Mouse (Mus musculus): ENCODE measurements around the gene Lhfpl2. TPM values are rescaled to one million over a fixed set of nuclear protein-coding genes. Genes with fewer than 3 reads are reported as not detected.
A peak's percentile ranks its signal among the peaks of the same experiment; 100 is the strongest.

Lhfpl2 gene
- polyA plus RNA-seq, 1 experiment from 2014 or later = 10.2 TPM

DNA sequence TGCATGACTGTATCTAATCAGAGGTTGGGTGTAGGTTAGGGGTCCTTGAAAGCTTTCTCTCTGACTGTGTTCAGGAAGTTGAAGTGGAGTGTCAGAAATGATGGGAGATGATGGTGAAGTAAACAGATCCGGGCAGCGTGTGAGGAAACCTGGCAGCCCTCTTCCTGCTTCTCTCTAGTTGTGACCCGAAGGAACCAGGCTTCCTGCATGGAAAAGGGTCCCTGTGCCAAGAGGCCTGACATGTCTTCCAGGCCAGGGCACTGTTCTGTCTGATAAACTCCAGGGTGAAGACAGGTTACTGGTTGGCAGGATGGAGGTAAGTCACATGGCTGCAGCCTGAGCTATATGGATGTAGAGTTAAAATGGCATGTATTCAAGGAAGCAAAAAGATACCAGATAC, 13.3 kb downstream of the Lhfpl2 start:
- 79% methylated on average over 3 of the region's 3 CpGs for WGBS
- Histone ChIP-seq H3K9ac (ENCODE audit: low read depth, low read length) (no peak overlapping the region), H3K4me1 (replicated peaks; ENCODE audit: control insufficient read depth, insufficient read depth, low read length) (0 out of 2 replicates have a peak, but pooled peaks cover 4% of the 10 kb centered on the region), H3K27ac (ENCODE audit: low read depth, low read length) (no peak overlapping the region), H3K27me3 (replicated peaks; ENCODE audit: control insufficient read depth, insufficient read depth, low read length) (no peaks in the 10 kb centered on the region), H3K4me3 (ENCODE audit: low read depth, low read length) (no peak overlapping the region), H3K9me3 (ENCODE audit: control insufficient read depth) (no peaks in the 10 kb centered on the region), H3K4me2 (replicated peaks; ENCODE audit: low read depth) (no peak overlapping the region), H3K36me3 (ENCODE audit: control insufficient read depth, insufficient read depth) (no peaks in the 10 kb centered on the region; the same call in 1 of the 2 replicates)
- no peak for TF ChIP-seq CTCF (IDR thresholded peaks at IDR 0.05; ENCODE audit: low read depth)
- ATAC-seq = no peak

GRCm38 (mm10) chr13:94073046-94073715, 15.6 kb downstream of the Lhfpl2 start:
- no peak for TF ChIP-seq CTCF (IDR thresholded peaks at IDR 0.05; ENCODE audit: low read depth)
- Histone ChIP-seq H3K27me3 (replicated peaks; ENCODE audit: control insufficient read depth, insufficient read depth, low read length) (no peaks in the 10 kb centered on the region), H3K4me2 (replicated peaks; ENCODE audit: low read depth) (no peak overlapping the region), H3K4me3 (ENCODE audit: low read depth, low read length) (no peak overlapping the region), H3K9me3 (ENCODE audit: control insufficient read depth) (no peaks in the 10 kb centered on the region), H3K9ac (ENCODE audit: low read depth, low read length) (no peak overlapping the region), H3K27ac (ENCODE audit: low read depth, low read length) (0 out of 2 replicates have a peak overlapping the region, but pooled peaks have one; percentile 24), H3K36me3 (ENCODE audit: control insufficient read depth, insufficient read depth) (no peaks in the 10 kb centered on the region; the same call in 1 of the 2 replicates), H3K4me1 (replicated peaks; ENCODE audit: control insufficient read depth, insufficient read depth, low read length) (0 out of 2 replicates have a peak, but pooled peaks cover 4% of the 10 kb centered on the region)
- peak; percentile 43; the same call in 1 of the 2 replicates for ATAC-seq
- 28% methylated on average over 9 of the region's 9 CpGs for WGBS

- Histone ChIP-seq H3K4me2 (replicated peaks; ENCODE audit: low read depth) (no peak overlapping the region), H3K27ac (ENCODE audit: low read depth, low read length) (no peak overlapping the region), H3K4me1 (replicated peaks; ENCODE audit: control insufficient read depth, insufficient read depth, low read length) (0 out of 2 replicates have a peak, but pooled peaks cover 4% of the 10 kb centered on the region), H3K9ac (ENCODE audit: low read depth, low read length) (no peak overlapping the region), H3K9me3 (ENCODE audit: control insufficient read depth) (no peaks in the 10 kb centered on the region), H3K4me3 (ENCODE audit: low read depth, low read length) (no peak overlapping the region), H3K27me3 (replicated peaks; ENCODE audit: control insufficient read depth, insufficient read depth, low read length) (no peaks in the 10 kb centered on the region), H3K36me3 (ENCODE audit: control insufficient read depth, insufficient read depth) (no peaks in the 10 kb centered on the region; the same call in 1 of the 2 replicates)
- WGBS = 65% methylated on average over 5 of the region's 5 CpGs
- no peak for ATAC-seq
- no peak for TF ChIP-seq CTCF (IDR thresholded peaks at IDR 0.05; ENCODE audit: low read depth)
Measured at GRCm38 (mm10) chr13:94073716-94074115, 16.1 kb downstream of the Lhfpl2 start.

- H3K27ac ChIP-seq (ENCODE audit: low read depth, low read length) = no peak overlapping the region
- ATAC-seq = no peak
- 52% methylated on average over 1 of the region's 1 CpGs for WGBS
Measured at GRCm38 (mm10) chr13:94075181-94075580, 17.6 kb downstream of the Lhfpl2 start.

DNA sequence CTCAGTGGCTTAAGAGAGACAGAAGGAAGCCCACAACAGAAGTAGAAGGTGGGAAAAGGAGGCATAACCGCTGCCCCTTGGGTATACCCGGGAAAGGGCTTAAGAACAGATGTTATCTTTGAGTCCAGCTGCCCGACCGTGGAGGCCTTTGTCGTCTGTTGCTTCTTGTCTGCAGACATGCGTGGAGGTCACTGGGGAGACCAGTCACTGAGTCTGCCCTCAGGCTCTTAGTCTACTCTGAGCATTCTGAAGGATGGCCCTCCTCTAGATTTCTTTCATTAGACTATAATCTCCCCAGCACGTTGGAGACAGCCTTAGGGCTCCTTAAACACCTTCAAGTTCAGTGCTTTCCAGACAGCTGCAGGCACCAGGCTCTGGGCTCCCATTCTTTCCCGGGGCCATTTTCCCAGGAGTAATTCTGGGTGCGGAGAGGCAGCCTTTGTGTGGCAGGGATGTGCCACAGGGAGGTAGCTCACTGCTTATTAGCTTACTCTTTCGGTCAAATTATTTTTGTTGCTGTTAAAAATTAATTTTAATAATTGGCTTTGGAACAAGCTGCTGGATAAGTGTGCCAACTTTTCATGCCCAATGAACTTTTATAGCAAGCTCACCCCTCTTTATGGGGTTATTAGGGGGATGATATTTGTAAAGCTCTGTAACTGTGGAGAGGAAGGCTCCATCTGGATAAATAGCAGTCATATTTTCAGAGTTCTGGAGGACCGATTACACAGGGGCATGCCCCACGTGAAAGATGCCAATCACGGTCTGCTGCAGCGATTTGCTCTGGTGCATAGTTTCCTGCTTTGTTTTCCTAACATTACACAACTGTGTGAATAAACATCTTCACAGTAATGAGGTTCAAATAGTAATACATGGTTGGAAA, 19.8 kb downstream of the Lhfpl2 start:
- Histone ChIP-seq H3K36me3 (ENCODE audit: control insufficient read depth, insufficient read depth) (no peaks in the 10 kb centered on the region; the same call in 1 of the 2 replicates), H3K27ac (ENCODE audit: low read depth, low read length) (no peak overlapping the region), H3K9me3 (ENCODE audit: control insufficient read depth) (0 out of 2 replicates have a peak, but pooled peaks cover 5% of the 10 kb centered on the region), H3K27me3 (replicated peaks; ENCODE audit: control insufficient read depth, insufficient read depth, low read length) (no peaks in the 10 kb centered on the region), H3K4me3 (ENCODE audit: low read depth, low read length) (no peak overlapping the region), H3K4me1 (replicated peaks; ENCODE audit: control insufficient read depth, insufficient read depth, low read length) (0 out of 2 replicates have a peak, but pooled peaks cover 4% of the 10 kb centered on the region), H3K9ac (ENCODE audit: low read depth, low read length) (no peak overlapping the region), H3K4me2 (replicated peaks; ENCODE audit: low read depth) (no peak overlapping the region)
- TF ChIP-seq CTCF (IDR thresholded peaks at IDR 0.05; ENCODE audit: low read depth) = no peak
- no peak for ATAC-seq
- WGBS = 70% methylated on average over 14 of the region's 14 CpGs

More at GRCm38 (mm10) chr13:94075181-94075580, 17.6 kb downstream of the Lhfpl2 start:
- no peak overlapping the region for H3K4me2 ChIP-seq (replicated peaks; ENCODE audit: low read depth)
- no peaks in the 10 kb centered on the region for H3K27me3 ChIP-seq (replicated peaks; ENCODE audit: control insufficient read depth, insufficient read depth, low read length)
- H3K36me3 ChIP-seq (ENCODE audit: control insufficient read depth, insufficient read depth) = no peaks in the 10 kb centered on the region; the same call in 1 of the 2 replicates
- H3K9me3 ChIP-seq (ENCODE audit: control insufficient read depth) = 0 out of 2 replicates have a peak, but pooled peaks cover 3% of the 10 kb centered on the region
- H3K4me1 ChIP-seq (replicated peaks; ENCODE audit: control insufficient read depth, insufficient read depth, low read length) = 0 out of 2 replicates have a peak, but pooled peaks cover 4% of the 10 kb centered on the region
- no peak overlapping the region for H3K9ac ChIP-seq (ENCODE audit: low read depth, low read length)
- no peak for TF ChIP-seq CTCF (IDR thresholded peaks at IDR 0.05; ENCODE audit: low read depth)
- H3K4me3 ChIP-seq (ENCODE audit: low read depth, low read length) = no peak overlapping the region

GRCm38 (mm10) chr13:94083196-94083595, 25.6 kb downstream of the Lhfpl2 start:
- no peak overlapping the region for H3K27ac ChIP-seq (ENCODE audit: low read depth, low read length)
- H3K9ac ChIP-seq (ENCODE audit: low read depth, low read length) = no peak overlapping the region
- ATAC-seq = no peak
- H3K36me3 ChIP-seq (ENCODE audit: control insufficient read depth, insufficient read depth) = no peaks in the 10 kb centered on the region
- 60% methylated on average over 8 of the region's 8 CpGs for WGBS
- no peak overlapping the region for H3K4me2 ChIP-seq (replicated peaks; ENCODE audit: low read depth)
- no peak for TF ChIP-seq CTCF (IDR thresholded peaks at IDR 0.05; ENCODE audit: low read depth)
- no peaks in the 10 kb centered on the region for H3K27me3 ChIP-seq (replicated peaks; ENCODE audit: control insufficient read depth, insufficient read depth, low read length)
- no peak overlapping the region for H3K4me3 ChIP-seq (ENCODE audit: low read depth, low read length)
- no peaks in the 10 kb centered on the region for H3K4me1 ChIP-seq (replicated peaks; ENCODE audit: control insufficient read depth, insufficient read depth, low read length)
- 0 out of 2 replicates have a peak, but pooled peaks cover 5% of the 10 kb centered on the region for H3K9me3 ChIP-seq (ENCODE audit: control insufficient read depth)

All from intestine, postnatal 0 days (tissue).